Mouse (Mus musculus): ENCODE measurements around the gene Pknox1.

- no peak for TF ChIP-seq TCF3 (IDR thresholded peaks at IDR 0.05; ENCODE audit: insufficient read length, low read depth)
- TF ChIP-seq TCF12 (IDR thresholded peaks at IDR 0.05; ENCODE audit: insufficient read depth, poor library complexity, severe bottlenecking) = no peak
- no peak for TF ChIP-seq POLR2A (IDR thresholded peaks at IDR 0.05; ENCODE audit: insufficient read length, low read depth)
- no peak for TF ChIP-seq REST (IDR thresholded peaks at IDR 0.05; ENCODE audit: insufficient read depth, insufficient read length)
- TF ChIP-seq MAX (IDR thresholded peaks at IDR 0.05; ENCODE audit: low read depth) = no peak
- no peak for TF ChIP-seq E2F4 (IDR thresholded peaks at IDR 0.05; ENCODE audit: insufficient read depth)
- no peak for TF ChIP-seq CEBPB (IDR thresholded peaks at IDR 0.05; ENCODE audit: insufficient read depth, poor library complexity, severe bottlenecking)
- TF ChIP-seq SRF (IDR thresholded peaks at IDR 0.05; ENCODE audit: control insufficient read depth, insufficient read length, low read depth) = no peak
- no peak for TF ChIP-seq USF1 (IDR thresholded peaks at IDR 0.05; ENCODE audit: low read depth)
- TF ChIP-seq POLR2AphosphoS2 (IDR thresholded peaks at IDR 0.05; ENCODE audit: insufficient read length, low read depth) = no peak
Measured at GRCm38 (mm10) chr17:31653277-31653676, 88.7 kb downstream of the Pknox1 start.

Data from myocyte (in vitro differentiated cells).